Mouse (Mus musculus) spleen, adult 12 weeks (tissue): ENCODE data around the gene Ptpn1.

Experiments
- DNase-seq: peaks from one replicate; pipeline ENCODE4 v3.0.0; 2022; ENCODE audit warnings: low spot score

Gene Ptpn1

DNA sequence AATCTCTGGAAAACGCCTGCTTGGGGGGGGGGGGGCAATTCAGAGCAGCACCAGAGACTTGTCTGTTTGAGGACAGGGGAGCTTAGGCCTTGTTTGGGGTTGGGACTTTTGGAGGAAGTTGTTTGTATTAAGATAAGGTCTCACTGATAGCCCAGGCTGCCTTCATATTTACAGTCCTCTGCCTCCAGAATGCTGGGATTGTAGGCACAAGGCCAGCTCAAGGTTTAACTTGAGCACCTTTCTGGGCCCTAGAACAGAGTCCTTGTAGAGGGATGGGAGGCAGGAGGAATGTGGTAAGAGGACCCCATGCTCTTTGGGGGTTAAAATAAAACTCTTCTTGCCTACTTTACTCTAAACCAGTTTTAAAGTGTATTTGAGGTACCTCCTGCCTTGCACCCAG, 41.0 kb downstream of the Ptpn1 start:
- DNase-seq, result no peak

DNA sequence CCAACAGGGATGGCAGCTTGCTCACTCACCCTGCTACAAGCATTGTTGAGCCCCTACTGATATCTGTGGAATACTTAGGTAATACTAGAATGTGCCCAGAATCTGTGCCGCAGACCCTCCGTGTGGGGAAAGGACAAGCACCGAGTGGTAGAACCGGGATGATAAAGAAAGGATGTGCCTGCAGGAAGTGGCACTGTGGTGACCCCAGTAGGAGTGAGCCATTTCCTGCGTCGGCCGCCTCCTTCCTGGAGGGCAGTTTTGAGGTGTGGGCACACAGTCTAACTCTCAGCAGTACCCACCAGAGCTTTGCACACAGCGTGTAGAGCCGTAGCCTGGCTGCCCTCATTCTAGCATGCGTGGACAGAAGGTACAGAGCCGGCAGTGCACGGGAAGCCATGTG, 43.9 kb downstream of the Ptpn1 start:
- DNase-seq, result no peak

DNA sequence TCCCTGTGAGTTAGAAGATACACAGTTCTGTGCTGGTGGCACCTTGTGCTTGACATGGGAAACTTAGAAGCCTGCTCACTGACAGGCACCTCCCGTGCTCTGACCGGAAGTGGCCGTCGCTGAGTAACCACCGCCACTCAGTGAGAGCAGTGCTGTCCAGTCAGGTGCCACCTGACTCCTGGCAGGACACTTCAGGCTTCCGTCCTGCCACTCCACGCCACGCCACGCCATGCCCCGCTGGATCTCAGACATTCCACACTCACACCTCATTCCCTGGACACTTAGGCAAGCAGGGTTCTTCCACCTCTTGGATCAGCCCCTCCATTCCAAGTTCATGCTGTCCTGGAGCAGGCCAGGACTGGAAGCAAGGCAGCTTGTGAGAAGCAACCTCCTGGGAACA, 46.4 kb downstream of the Ptpn1 start:
- no peak for DNase-seq

DNA sequence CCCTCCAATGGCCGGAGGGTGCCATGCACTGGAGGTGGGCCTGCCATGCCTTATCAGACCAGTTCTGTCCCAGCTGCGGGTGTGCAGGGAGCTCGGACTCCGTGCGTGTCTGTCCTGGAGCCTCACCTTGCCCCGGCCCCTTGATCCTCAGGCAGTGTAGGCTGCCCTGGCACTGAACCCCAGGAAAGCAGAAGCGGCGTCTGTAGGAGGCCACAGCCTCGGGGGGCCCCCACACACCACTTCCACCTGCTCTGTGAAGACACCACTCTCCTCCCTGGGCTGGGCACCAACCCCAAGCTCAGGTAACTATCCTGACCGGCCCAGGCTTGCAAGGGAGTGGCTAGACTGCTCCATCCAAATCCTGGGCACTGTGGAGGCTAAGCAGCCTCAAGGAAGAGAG, 48.5 kb downstream of the Ptpn1 start:
- DNase-seq, result no peak

DNA sequence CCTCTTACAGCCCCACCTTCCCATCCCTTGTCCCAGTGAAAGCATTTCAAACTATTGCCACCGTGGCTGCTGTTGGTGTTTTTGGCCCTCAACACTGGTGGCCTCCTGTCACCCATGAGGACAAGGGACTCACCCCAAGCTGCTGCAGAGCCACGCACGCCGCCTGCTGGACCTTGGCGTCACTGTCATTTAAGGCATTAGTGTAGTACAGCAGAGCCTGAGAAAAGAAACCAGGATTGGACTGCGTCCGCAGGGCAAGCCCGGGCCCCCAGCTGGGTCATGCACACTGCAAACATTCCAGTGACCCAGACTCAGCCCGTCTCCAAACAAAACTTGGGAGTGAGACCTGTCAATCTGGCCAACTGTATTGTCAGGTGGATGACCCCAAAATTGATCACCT, 50.8 kb downstream of the Ptpn1 start:
- DNase-seq, result no peak

DNA sequence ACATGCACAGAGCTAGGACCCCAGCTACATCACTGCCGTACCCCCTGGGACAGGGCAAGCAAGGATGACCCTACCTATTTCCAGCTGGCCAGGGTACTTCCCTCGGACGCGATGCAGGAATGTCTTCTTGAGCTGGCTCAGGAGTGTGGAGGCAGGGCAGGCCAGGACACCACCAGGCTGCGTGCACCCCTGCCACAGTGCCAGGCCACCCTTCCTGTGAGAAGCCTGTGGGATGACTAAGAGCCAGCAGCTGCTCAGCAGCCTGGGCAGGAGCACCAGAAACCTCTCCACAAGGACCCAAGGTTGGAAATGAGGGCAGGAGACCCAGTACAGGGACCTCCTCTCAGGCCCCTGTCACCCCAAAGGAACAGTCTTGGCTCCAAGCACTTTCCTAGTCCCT, 52.5 kb downstream of the Ptpn1 start:
- DNase-seq, result no peak

DNA sequence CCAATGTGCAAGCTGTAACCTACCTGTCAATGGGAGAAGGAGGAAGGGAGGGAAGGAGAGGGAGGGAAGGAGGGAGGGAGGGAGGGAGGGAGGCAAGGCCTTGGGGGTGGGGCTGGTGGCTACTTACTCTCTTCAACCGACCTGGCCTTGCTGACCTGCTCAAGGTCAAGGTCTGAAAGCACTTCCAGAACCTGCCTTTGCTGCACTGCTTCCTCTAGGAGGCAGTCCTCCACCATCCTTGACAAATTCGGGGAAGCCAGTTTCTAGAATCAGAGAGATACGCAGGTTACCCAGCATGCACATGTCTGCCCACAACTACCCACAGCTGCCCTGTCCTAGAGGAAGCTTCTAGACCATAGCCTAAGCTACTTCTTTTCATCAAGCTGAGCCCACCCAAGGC, 53.1 kb downstream of the Ptpn1 start:
- no peak for DNase-seq

DNA sequence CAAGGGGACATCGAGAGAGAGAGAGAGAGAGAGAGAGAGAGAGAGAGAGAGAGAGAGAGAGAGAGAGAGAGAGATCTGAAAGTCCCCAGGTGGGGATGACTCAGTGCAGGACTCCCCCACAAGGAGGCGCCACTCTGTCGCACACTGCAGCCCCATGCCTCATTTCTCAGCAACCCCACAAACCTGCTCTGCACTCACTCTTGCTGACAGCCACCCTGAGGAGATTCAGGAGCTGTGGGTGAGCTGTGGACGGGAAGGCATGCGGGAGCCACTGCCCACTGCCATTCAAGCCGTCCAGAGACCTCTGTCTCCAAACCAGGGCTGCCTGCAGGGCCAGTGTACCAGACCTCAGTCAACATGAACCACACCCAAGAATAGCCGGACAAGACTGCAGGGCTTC, 54.9 kb downstream of the Ptpn1 start:
- DNase-seq, result no peak

DNA sequence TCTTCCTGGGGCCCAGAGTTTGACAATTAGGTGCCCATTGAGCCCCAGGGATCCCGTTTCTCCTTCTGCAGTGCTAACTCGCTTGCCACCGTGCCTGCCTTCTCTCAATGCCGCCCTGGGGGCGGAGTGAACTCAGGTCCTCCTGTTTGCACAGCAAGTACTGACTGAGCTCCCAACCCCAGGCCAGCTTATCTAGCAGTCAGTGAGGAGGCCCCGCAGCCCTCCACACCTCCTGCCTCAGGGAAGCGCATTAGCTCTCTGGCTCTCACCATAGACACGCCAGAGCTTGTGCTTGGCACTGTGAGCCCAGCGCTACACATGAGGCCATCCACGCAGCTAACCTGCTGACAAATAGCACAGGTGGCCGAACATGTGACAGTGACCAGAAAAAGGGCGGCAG, 55.8 kb downstream of the Ptpn1 start:
- no peak for DNase-seq

DNA sequence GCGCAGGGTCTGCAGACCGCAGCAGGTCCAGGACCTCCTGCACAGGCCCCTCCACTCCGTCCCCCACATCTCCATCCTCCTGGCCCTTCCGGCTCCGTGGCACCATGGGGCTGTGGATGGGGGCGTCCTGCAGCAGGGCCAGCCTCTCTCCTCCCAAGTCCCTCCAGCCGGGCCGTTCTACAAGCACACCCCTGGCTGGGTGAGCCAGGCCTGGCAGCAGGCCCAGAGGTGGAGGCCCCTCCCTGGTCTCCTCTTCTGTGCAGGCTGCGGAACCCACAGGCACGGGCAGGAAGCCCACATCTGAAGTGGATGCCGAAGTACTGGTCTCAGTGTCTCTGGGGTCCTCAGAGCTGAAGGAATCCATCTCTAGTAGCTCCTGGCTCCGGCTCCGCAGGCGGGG, 57.5 kb downstream of the Ptpn1 start:
- no peak for DNase-seq

DNA sequence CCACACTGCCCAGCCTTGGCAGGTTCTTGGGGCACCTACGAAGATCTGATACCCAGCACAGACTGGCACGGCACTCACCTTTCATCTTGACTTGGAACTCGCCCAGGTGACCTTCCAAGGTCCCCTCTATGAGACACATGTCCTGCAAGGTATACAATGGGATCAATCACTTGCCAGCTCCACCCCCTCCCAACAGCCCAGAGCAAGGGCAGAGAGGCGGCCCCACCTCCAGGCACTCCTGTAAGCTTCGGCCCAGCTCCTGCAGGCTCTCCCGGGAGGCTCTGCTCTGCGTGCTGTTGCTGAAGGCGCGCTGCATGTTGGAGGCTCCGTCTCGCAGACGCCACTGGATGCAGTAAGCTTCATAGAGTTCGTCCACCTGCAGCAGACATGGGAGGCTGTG, 61.4 kb downstream of the Ptpn1 start:
- DNase-seq, result no peak

DNA sequence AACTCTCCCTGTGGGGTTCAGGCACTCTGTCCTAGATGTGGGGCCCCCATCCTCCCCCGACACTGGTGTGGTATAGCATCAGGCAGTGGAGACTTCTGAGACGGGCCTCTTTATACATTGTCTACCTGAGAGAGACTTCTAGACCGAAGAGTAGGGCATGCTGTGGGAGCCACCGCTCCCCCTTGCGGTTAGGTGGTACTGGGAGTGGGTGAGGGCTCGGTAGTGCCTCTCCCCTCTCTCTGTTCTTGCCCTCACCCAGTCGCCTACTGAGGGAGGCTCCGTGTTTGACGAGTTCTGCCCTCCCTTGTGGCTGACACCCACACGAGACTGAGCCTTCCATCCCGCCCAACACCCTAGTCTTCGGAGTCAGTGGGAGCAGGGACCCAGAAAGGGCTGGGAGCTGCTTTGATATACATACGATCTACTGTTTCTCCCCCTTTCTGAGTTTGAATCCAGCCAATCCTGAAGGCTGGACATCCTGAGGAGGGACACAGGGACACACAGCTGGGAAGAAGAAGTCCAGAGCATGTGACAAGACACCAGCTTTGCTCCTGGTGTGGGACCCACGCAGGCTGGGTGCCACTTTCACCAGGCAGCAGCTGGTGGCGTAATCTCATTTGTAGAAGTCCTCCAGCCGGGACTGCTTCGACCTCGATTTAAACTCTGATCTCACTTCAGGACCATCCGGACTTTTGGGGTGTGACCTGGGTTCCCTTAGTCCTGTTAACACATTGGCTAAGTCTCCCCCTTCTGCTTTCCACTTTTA, 64.2 kb downstream of the Ptpn1 start:
- no peak for DNase-seq

DNA sequence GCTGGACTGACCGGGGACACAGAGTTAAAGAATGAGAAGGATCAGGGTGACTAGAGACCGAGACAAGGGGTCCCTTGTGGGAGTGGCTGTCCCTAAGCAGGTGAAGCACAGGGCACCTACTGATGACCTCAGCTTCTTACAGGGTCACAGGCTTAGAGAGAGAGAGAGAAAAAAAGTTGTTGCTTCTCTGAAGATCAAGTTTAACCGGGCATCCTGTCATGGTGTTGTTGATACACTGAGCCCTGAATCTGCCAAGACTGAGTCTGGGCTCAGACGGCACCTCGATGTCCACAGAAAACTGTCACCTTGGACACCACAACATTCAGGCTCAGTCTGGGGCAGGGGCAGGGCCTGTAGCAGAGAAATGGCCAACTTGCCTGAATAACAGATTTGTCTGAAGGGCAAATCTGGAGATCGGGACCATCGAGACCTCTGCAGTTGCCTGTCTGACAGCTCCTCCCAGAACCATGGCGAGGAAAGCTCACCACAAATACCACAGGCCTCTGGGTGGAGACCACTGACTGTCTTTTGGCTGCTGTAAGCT, 64.9 kb downstream of the Ptpn1 start:
- no peak for DNase-seq

DNA sequence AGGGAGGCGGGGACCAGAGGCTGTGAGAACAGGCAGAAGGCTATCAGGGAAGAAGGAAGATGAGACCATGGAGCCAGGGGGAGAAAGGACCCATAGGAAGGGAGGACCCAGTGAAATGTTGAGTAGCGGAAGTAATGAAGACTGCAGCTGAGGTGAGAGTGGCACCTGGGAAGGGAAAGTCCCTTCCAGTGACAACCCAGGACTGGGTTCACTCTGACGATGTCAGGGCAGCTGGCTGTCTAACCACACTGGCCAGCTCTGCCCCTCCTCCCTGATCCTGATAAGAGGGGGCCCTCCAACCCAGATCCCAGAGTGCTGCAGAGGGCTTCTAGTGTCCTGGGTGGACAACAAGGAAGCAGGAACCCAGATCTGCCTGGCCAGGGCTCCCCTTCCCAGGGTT, 65.7 kb downstream of the Ptpn1 start:
- no peak for DNase-seq

DNA sequence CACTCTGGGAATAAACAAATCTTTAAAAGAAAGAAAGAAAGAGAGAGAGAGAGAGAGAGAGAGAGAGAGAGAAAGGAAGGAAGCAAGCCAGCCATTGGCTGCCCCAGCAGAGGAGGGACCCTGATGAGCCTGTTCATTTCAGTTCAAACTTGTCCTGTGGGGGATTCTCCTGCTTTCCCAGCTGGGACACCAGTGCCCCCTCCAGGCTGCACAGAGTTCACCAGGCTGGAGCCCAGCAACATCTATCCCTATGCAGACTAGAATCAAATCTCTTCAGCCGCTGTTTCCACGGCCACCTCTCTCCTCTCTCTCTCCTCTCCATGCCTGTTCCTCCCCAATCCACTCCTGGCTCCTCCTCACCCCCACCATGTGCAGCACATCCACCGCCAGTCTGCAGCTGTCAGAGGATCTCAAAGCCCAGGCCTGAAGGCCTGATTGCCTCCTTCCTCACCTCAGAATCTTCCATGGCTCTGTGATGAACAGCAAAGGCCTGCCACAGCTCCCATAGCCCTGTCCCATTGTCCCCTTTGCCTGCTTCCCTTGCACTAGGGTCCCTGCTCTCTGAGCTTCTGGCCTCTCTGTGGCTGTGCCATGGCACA, 67.4 kb downstream of the Ptpn1 start:
- DNase-seq, result no peak

DNA sequence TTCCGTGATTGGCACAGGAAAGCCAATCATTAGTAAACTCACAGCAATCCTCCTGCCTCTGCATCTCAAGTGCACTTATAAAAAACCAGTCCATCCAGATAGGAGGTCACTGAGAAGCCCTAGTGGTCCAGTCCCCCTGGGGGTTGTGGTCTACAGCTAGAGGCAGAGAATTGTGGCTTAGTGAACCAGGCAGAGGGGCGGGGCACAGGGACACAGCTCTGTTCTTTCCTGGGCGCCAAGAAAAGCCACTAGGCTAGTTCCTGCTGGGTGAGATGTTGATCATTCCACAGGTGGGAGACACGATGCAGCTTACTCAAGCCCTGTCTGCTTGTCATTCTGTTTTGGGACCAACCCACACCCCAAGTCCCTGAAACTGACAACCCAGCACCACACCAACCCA, 70.3 kb downstream of the Ptpn1 start:
- no peak for DNase-seq

DNA sequence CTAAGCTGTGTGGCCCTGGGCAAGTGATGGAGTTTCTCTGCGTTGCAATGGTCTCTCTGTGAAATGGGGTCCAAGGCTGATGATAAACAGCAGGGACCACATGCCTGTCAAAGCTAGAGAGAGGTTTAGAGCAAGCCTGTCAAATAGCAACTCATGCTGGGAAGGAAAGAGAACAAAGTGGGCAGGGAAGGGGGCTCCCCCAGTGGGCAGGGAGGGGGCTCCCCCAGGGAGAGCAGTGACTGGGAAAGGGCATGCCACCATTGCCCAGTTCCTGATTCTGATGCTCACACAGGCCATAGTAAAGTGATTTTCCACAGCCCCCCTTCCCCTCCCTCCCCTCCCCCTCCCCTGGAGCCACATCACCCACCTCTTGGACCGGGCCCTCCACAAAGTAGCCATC, 71.0 kb downstream of the Ptpn1 start:
- DNase-seq, result no peak

DNA sequence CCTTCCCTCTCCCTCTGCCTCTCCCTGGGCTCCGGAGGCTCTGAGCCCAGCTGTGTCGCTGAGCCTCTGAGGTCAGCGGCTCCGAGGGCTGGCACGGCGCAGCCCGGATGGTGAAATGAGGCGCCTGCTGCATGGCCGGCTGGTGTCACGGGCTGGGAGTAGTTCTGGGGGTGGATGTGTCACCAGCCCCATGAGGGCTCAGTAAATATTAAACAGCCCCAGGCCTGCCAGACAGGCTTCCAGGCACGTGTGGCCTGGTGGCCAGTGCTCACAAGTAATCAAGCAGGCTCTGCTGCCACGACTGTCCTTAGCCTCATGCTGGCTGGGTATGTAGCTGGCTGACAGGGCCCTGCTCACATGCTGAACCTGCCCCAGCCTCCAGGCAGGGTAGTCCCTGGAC, 71.6 kb downstream of the Ptpn1 start:
- DNase-seq, result no peak

DNA sequence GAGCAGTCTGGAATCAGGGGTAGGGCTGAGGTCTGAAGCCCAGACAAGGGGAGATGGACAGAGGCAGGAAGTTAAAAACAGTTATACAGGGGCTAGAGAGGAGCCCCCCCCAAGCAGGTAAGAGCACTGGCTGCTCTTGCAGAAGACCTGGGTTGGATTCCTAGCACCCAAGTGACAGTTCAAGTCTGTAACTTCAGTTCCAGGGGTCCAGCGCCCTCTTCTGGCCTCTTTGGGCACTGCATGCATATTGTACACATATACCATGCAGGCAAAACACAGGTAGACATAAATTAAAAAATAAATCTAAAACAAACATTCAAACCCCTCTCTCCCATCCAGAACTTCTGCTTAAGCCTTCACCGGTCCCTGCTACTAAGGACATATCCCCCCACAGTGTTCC, 72.5 kb downstream of the Ptpn1 start:
- no peak for DNase-seq

DNA sequence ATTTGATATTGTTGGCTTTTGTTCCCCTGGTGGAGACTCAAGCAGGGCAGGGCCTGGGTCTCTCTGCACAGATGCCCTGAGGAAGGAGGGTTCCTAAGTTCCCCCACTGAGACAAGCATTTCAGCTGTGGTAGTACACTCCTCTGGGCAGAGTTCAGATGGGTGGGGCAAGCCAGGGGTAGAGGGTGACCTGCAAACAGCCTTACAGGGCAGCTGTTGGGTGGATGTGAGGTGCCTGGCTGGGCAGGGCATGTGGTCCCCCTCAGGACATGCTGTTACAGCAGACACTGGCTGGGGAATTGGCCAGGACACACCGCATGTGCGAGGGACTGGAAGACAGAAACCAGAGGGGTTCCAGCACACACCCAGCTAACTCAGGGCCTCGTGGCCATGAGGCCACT, 73.1 kb downstream of the Ptpn1 start:
- DNase-seq, result no peak

DNA sequence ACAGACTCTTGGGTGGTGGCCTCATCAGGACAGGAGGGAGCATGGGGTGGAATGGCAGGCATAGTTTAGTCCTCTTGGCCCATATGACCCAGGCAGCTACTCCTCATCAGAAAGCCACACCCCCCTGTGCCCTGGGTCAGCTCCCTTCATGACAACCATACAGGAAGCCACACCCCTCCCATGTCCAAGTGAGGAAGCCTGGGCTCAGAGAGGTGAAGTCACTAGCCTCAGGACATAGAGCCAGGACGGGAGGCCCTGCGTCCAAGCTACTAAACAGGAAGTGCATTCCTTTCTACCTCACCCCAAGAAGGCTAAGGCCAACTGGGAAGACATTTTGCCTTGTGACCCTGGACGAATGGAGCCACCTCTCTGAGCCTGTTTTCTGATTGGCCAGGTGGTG, 73.8 kb downstream of the Ptpn1 start:
- DNase-seq, result no peak

DNA sequence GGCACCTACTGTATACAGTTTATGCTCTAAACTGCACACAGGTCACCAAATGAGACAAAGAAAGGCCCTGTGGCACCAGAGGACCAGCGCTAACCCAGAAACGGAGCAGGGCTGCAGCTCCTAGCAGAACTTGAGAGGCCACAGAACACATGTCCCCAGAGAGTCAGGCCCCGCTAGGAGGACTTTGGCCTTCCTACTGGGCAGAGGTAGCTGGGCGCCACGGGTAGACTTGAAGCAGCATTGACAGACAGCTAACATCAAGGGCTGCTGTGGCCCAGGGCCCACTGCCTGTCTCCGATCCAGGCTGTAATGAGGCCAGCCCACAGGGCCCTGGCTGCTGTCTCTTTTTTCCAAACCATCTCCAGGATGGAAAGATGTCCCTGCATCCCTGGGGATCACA, 74.6 kb downstream of the Ptpn1 start:
- no peak for DNase-seq

DNA sequence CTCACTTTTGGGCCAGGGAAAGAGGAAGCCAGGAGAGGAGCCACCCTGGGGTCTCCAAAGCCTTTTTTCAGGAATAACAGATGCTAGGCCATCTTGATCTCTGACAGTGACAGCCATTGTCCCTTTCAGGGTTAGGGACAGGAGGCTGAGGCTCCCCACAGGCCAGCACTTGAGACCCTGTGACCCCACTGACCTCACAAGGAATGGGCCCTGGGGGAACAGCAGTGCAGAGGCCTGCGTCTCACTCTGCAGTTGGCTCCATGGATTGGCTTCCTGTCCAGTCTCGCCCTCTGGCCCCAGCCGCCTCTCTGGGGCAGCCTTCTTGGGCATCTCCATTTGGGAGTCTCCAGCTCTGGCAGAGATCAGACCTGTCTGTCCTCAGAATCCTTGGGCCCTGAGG, 76.3 kb downstream of the Ptpn1 start:
- no peak for DNase-seq
